8 mouse cellular contexts compared by ENCODE assay signal in the genomic region with DNA sequence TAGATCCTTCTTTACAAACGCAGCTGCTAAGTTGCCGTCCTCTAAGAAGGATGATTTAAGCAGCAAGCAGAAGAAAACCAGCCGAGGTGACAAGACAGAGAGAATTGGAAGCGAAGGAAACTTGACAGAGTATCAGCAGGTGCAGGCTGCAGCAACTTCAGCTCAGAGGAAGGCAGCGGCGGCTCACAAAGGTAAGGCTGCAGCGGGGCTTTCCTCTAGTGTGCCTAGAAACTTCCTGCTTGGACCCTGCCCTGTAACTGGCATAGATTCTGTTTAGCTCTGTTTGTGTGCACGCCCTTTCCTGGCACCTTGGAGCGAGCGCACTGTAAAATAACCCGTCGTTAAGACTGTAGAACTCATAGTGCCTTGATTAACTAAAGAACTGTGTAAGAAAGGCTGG.
DNase-seq lines count a peak whose midpoint lies in the region; ATAC-seq and TF ChIP-seq lines count a peak whose summit lies in the region.

No protein-coding gene starts in this region.

- no peak overlapping the region for H3K4me2 ChIP-seq in hindbrain, embryonic 11.5 days (replicated peaks; ENCODE audit: low read depth, low read length)
- peak overlapping the region; percentile 51 for H3K4me2 ChIP-seq in forebrain, postnatal 0 days (ENCODE audit: low read depth)

- H3K9me3 ChIP-seq in hindbrain, embryonic 10.5 days = no peaks in the 10 kb centered on the region
- H3K9me3 ChIP-seq in hindbrain, embryonic 11.5 days (ENCODE audit: control insufficient read depth, low read length) = no peaks in the 10 kb centered on the region
- no peaks in the 10 kb centered on the region for H3K9me3 ChIP-seq in forebrain, postnatal 0 days (ENCODE audit: low read length)

- TF ChIP-seq CTCF in forebrain, postnatal 0 days (IDR thresholded peaks at IDR 0.05; ENCODE audit: low read depth) = no peak
- TF ChIP-seq CTCF in olfactory bulb, adult 2 months (IDR thresholded peaks at IDR 0.05; ENCODE audit: insufficient read depth, low read depth, low read length) = no peak

- no peaks in the 10 kb centered on the region for H3K36me3 ChIP-seq in hindbrain, embryonic 10.5 days
- no peaks in the 10 kb centered on the region for H3K36me3 ChIP-seq in hindbrain, embryonic 11.5 days (ENCODE audit: control insufficient read depth, insufficient read depth, low read length)
- no peaks in the 10 kb centered on the region for H3K36me3 ChIP-seq in forebrain, postnatal 0 days (ENCODE audit: insufficient read depth)

- no peaks in the 10 kb centered on the region for H3K27me3 ChIP-seq in hindbrain, embryonic 10.5 days (ENCODE audit: insufficient read depth, poor library complexity, severe bottlenecking)
- no peaks in the 10 kb centered on the region for H3K27me3 ChIP-seq in hindbrain, embryonic 11.5 days (ENCODE audit: control insufficient read depth, insufficient read depth, low read length)
- H3K27me3 ChIP-seq in forebrain, postnatal 0 days (ENCODE audit: insufficient read depth, low read length) = no peaks in the 10 kb centered on the region

- H3K9ac ChIP-seq in hindbrain, embryonic 11.5 days (ENCODE audit: low read depth, low read length) = no peak overlapping the region
- H3K9ac ChIP-seq in forebrain, postnatal 0 days = peak overlapping the region; percentile 18; the same call in 1 of the 2 replicates

- H3K4me1 ChIP-seq in hindbrain, embryonic 10.5 days (replicated peaks) = peaks cover 9% of the 10 kb centered on the region; the same call in 1 of the 2 replicates
- no peaks in the 10 kb centered on the region for H3K4me1 ChIP-seq in hindbrain, embryonic 11.5 days (replicated peaks; ENCODE audit: control insufficient read depth, insufficient read depth, low read length)
- H3K4me1 ChIP-seq in forebrain, postnatal 0 days (ENCODE audit: insufficient read depth) = peaks cover 3% of the 10 kb centered on the region; the same call in 1 of the 2 replicates
- peaks cover 3% of the 10 kb centered on the region for H3K4me1 ChIP-seq in olfactory bulb, adult 2 months (ENCODE audit: control insufficient read depth, insufficient read depth, low read length)

- ATAC-seq in hindbrain, embryonic 11.5 days (ENCODE audit: low FRiP score) = no peak
- ATAC-seq in forebrain, postnatal 0 days = 0 out of 2 replicates have a peak, but pooled peaks have one; percentile 16

- 33% methylated on average over 12 of the region's 12 CpGs for WGBS in hindbrain, embryonic 10.5 days
- WGBS in hindbrain, embryonic 11.5 days = 33% methylated on average over 12 of the region's 12 CpGs
- 6% methylated on average over 12 of the region's 12 CpGs for WGBS in forebrain, postnatal 0 days
- WGBS in large intestine, adult 2 months = 4% methylated on average over 12 of the region's 12 CpGs
- WGBS in olfactory bulb, adult 2 months = 8% methylated on average over 12 of the region's 12 CpGs

- TF ChIP-seq POLR2A in olfactory bulb, adult 2 months (IDR thresholded peaks at IDR 0.05; ENCODE audit: insufficient read depth, low read depth, low read length) = no peak

- H3K4me3 ChIP-seq in hindbrain, embryonic 10.5 days = peak overlapping the region; percentile 23; the same call in 1 of the 2 replicates
- no peak overlapping the region for H3K4me3 ChIP-seq in hindbrain, embryonic 11.5 days (ENCODE audit: low read depth, low read length)
- H3K4me3 ChIP-seq in forebrain, postnatal 0 days (ENCODE audit: low read depth, low read length) = peak overlapping the region; percentile 29
- peak overlapping the region; percentile 14; the same call in 1 of the 2 replicates for H3K4me3 ChIP-seq in olfactory bulb, adult 2 months (ENCODE audit: insufficient read depth, low read depth, low read length)

- H3K27ac ChIP-seq in hindbrain, embryonic 10.5 days = no peak overlapping the region
- H3K27ac ChIP-seq in hindbrain, embryonic 11.5 days (ENCODE audit: low read depth, low read length) = no peak overlapping the region
- H3K27ac ChIP-seq in forebrain, postnatal 0 days (ENCODE audit: low read depth, low read length) = 0 out of 2 replicates have a peak overlapping the region, but pooled peaks have one; percentile 1
- no peak overlapping the region for H3K27ac ChIP-seq in olfactory bulb, adult 2 months (ENCODE audit: insufficient read depth, low read depth, low read length)

- no peak for DNase-seq in hindbrain, embryonic 10.5 days (ENCODE audit: low spot score)
- DNase-seq in hindbrain, embryonic 11.5 days (ENCODE audit: low spot score) = no peak
- peak; percentile 15 for DNase-seq in forebrain, postnatal 0 days
- peak; percentile 63 for DNase-seq in large intestine, adult 2 months (ENCODE audit: low read depth, low spot score)
- DNase-seq in layer of hippocampus, adult 8-10 months (ENCODE audit: low spot score in 2 of 2) = no peak
- no peak for DNase-seq in adrenal gland, adult 2 months
- no peak for DNase-seq in left cerebral cortex, adult 11 months (ENCODE audit: low spot score)

Comparison
In these comparisons a context has a peak if more than half of its experiments do, and no peak if none do; other contexts are left out.
1. DNase-seq: peak in forebrain, postnatal 0 days (single experiment) and large intestine, adult 2 months (single experiment); none in hindbrain, embryonic 10.5 days (single experiment), hindbrain, embryonic 11.5 days (single experiment), layer of hippocampus, adult 8-10 months (0 of 2), adrenal gland, adult 2 months (single experiment) and left cerebral cortex, adult 11 months (single experiment).